Mouse (Mus musculus): ENCODE data around the gene 9130019O22Rik.
"Not testable (repeated sequence)": the region's sequence is repeated elsewhere in the genome, so short reads cannot be mapped to it uniquely, and the experiment has no call there.

9130019O22Rik gene

GRCm38 (mm10) chr7:127386641-127387392 is at the start of gene 9130019O22Rik:
Gene 9130019O22Rik, minus strand, starts transcription at chr7:127387166.
- peak; percentile 97 for DNase-seq

GRCm38 (mm10) chr7:127435206-127435605 is 48.2 kb upstream of the 9130019O22Rik start:
- no peak for DNase-seq

- no peak for DNase-seq
Observed at GRCm38 (mm10) chr7:127426354-127426753, 39.4 kb upstream of the 9130019O22Rik start.

- DNase-seq, result no peak
Observed at GRCm38 (mm10) chr7:127425911-127426310, 38.9 kb upstream of the 9130019O22Rik start.

- no peak for DNase-seq
Observed at GRCm38 (mm10) chr7:127425291-127425690, 38.3 kb upstream of the 9130019O22Rik start.

GRCm38 (mm10) chr7:127422247-127422646 is 35.3 kb upstream of the 9130019O22Rik start:
- peak; percentile 37 for DNase-seq

GRCm38 (mm10) chr7:127421388-127422191 is 34.6 kb upstream of the 9130019O22Rik start, which contains the start of gene Zfp688:
Gene Zfp688, minus strand, starts transcription at chr7:127422068.
- peak; percentile 89 for DNase-seq

GRCm38 (mm10) chr7:127411418-127411817 is 24.5 kb upstream of the 9130019O22Rik start:
- DNase-seq, result no peak

GRCm38 (mm10) chr7:127406002-127406987 is 19.3 kb upstream of the 9130019O22Rik start, which contains the start of gene Zfp764:
Gene Zfp764, minus strand, starts transcription at chr7:127406822.
- peak; percentile 96 for DNase-seq

GRCm38 (mm10) chr7:127404101-127404500 is 17.1 kb upstream of the 9130019O22Rik start:
- DNase-seq, result not testable (repeated sequence)

GRCm38 (mm10) chr7:127402980-127403379 is 16.0 kb upstream of the 9130019O22Rik start:
- no peak for DNase-seq

- DNase-seq, result no peak
Observed at GRCm38 (mm10) chr7:127400355-127400754, 13.4 kb upstream of the 9130019O22Rik start.

GRCm38 (mm10) chr7:127393944-127394333 is 7.0 kb upstream of the 9130019O22Rik start:
- no peak for DNase-seq

GRCm38 (mm10) chr7:127393157-127393943 is 6.4 kb upstream of the 9130019O22Rik start, which contains the start of gene E430018J23Rik:
Gene E430018J23Rik, minus strand, starts transcription at chr7:127393629.
- DNase-seq, result peak; percentile 100

GRCm38 (mm10) chr7:127392251-127392824 is 5.4 kb upstream of the 9130019O22Rik start:
- no peak for DNase-seq

GRCm38 (mm10) chr7:127391538-127391937 is 4.6 kb upstream of the 9130019O22Rik start:
- DNase-seq, result no peak

GRCm38 (mm10) chr7:127390306-127390705 is 3.3 kb upstream of the 9130019O22Rik start:
- DNase-seq, result no peak

GRCm38 (mm10) chr7:127388201-127388600 is 1.2 kb upstream of the 9130019O22Rik start:
- not testable (repeated sequence) for DNase-seq

- not testable (repeated sequence) for DNase-seq
Observed at GRCm38 (mm10) chr7:127385560-127385959, 1.4 kb downstream of the 9130019O22Rik start.

- no peak for DNase-seq
Observed at GRCm38 (mm10) chr7:127378310-127378921, 8.6 kb downstream of the 9130019O22Rik start.

All from cerebellum, adult 9-10 months (tissue).